ENCODE assay signal across 21 mouse cellular contexts in genomic region chr2:132378602-132379150, GRCm38 (mm10). TPM values are rescaled to one million over a fixed set of nuclear protein-coding genes. Genes with fewer than 3 reads are reported as not detected.
DNase-seq lines count a peak whose midpoint lies in the region; TF ChIP-seq lines count a peak whose summit lies in the region.
"Had no signal": no experiment of that assay in that cellular context is flagged by ENCODE, and none has a peak within 500 bp of the region (broad histone marks: within the 10 kb centered on the region; RNA-seq: fewer than 3 reads in every experiment).

No protein-coding gene starts in this region.

- peak; percentile 6 to 10 for DNase-seq in kidney, postnatal 4 days
- DNase-seq in kidney, postnatal 25 days: no peak
- DNase-seq in right cerebral cortex, postnatal 14 days: peak; percentile 16
- no peak for DNase-seq in right cerebral cortex, postnatal 4 days
- DNase-seq in ES-E14 (ENCODE audit: low read depth, low spot score): no peak
- no peak for DNase-seq in thymus, postnatal 4 days
- no peak for DNase-seq in gastrocnemius, postnatal 4 days (ENCODE audit: low spot score in 2 of 2)
- DNase-seq: adrenal gland, adult 2 months; adrenal gland, postnatal 10 days; adrenal gland, postnatal 25 days; cerebellum, adult 11-12 months; cerebellum, adult 2 months; cerebellum, adult 9-10 months; cerebellum, postnatal 10 days; cerebellum, postnatal 25 days; forebrain, postnatal 0 days had no signal

- no peaks in the 10 kb centered on the region for H3K36me3 ChIP-seq in ES-E14 (ENCODE audit: control insufficient read depth, insufficient read depth, low read length, poor library complexity, severe bottlenecking)
- H3K36me3 ChIP-seq: embryonic facial prominence, embryonic 10.5 days; embryonic facial prominence, embryonic 12.5 days; forebrain, embryonic 15.5 days had no signal

- H3K9ac ChIP-seq in ES-E14 (ENCODE audit: insufficient read depth, low read depth, low read length, poor library complexity, severe bottlenecking): no peak overlapping the region
- H3K9ac ChIP-seq: embryonic facial prominence, embryonic 12.5 days; forebrain, embryonic 13.5 days; forebrain, embryonic 15.5 days; forebrain, postnatal 0 days had no signal

- H3K9me3 ChIP-seq in ES-E14 (ENCODE audit: control insufficient read depth, insufficient read depth, low read depth, low read length): no peaks in the 10 kb centered on the region
- H3K9me3 ChIP-seq: embryonic facial prominence, embryonic 10.5 days; embryonic facial prominence, embryonic 12.5 days; forebrain, embryonic 13.5 days; forebrain, embryonic 15.5 days had no signal

- no peak overlapping the region for H3K27ac ChIP-seq in ES-E14 (ENCODE audit: insufficient read depth, low read depth, low read length, poor library complexity, severe bottlenecking)
- H3K27ac ChIP-seq: embryonic facial prominence, embryonic 10.5 days; embryonic facial prominence, embryonic 12.5 days; forebrain, embryonic 13.5 days; forebrain, embryonic 15.5 days had no signal

- H3K4me3 ChIP-seq in ES-E14 (ENCODE audit: insufficient read depth in 1 of 2, low read depth in 1 of 2, low read length in 2 of 2, poor library complexity in 1 of 2, severe bottlenecking in 1 of 2): no peak overlapping the region
- H3K4me3 ChIP-seq: embryonic facial prominence, embryonic 10.5 days; embryonic facial prominence, embryonic 12.5 days; forebrain, embryonic 13.5 days; forebrain, embryonic 15.5 days had no signal

- H3K4me1 ChIP-seq in ES-E14 (ENCODE audit: control insufficient read depth in 2 of 2, insufficient read depth in 2 of 2, low read length in 2 of 2, poor library complexity in 1 of 2): peaks cover 0 to 1% of the 10 kb centered on the region in 2 experiments; a peak in 1 of 4 replicates
- H3K4me1 ChIP-seq: embryonic facial prominence, embryonic 10.5 days; embryonic facial prominence, embryonic 12.5 days; forebrain, embryonic 13.5 days; forebrain, embryonic 15.5 days had no signal

- in situ Hi-C loops in ES-E14 (cut with MboI; ENCODE audit: low sequenced_read_pairs in 2 of 2, unreplicated experiment in 2 of 2): no loop called here

TF ChIP-seq in ES-E14, 5 proteins besides CTCF, POLR2A, EP300 and RAD21:
- peak; percentile 63 for TF ChIP-seq MAFK (IDR thresholded peaks at IDR 0.05; ENCODE audit: insufficient read depth, low read depth, low read length)
- TF ChIP-seq ZNF384 (IDR thresholded peaks at IDR 0.05; ENCODE audit: low read depth, low read length): no peak
- no peak for TF ChIP-seq HCFC1 (IDR thresholded peaks at IDR 0.05; ENCODE audit: borderline replicate concordance, insufficient read depth, low read length)

RNA-seq across cellular contexts. Expression of gene Prokr2, which starts 6.6 kb away (rescaled TPM):
- 0.22 and 0.95 TPM in 2 replicates for total RNA-seq in ES-E14 (2012; rRNA removed)
- total RNA-seq in gastrocnemius, postnatal 4 days (2021): not detected
- total RNA-seq: adrenal gland, postnatal 10 days; adrenal gland, postnatal 25 days; MEL had no signal

Comparison
In these comparisons a context has a peak if more than half of its experiments do, and no peak if none do; other contexts are left out.
1. DNase-seq: peak in kidney, postnatal 4 days (2 of 2) and right cerebral cortex, postnatal 14 days (single experiment); none in kidney, postnatal 25 days (0 of 2), right cerebral cortex, postnatal 4 days (single experiment), ES-E14 (single experiment), thymus, postnatal 4 days (single experiment) and gastrocnemius, postnatal 4 days (0 of 2).